Mouse (Mus musculus) E14TG2a.4 (cell line): ENCODE results near the gene Lmo7.

Experiments
- H3K27me3 ChIP-seq: 2 replicates; pipeline ENCODE4 v1.6.1; 2014; ENCODE audit warnings: low read length, control low read depth; ENCODE audit not compliant: insufficient read depth
- H3K36me3 ChIP-seq: 2 replicates; pipeline ENCODE4 v1.6.1; 2014; ENCODE audit warnings: low read length, control low read depth; ENCODE audit not compliant: insufficient read depth
- H3K4me1 ChIP-seq: replicated peaks from 2 replicates; pipeline ENCODE4 v1.6.1; 2014; ENCODE audit warnings: low read depth, low read length, control low read depth
- H3K4me3 ChIP-seq: replicated peaks from 2 replicates; pipeline ENCODE4 v1.5.1; 2014; ENCODE audit warnings: mild to moderate bottlenecking, low read length
- H3K9me3 ChIP-seq: 2 replicates; pipeline ENCODE4 v1.6.1; 2014; ENCODE audit warnings: low read length, control low read depth
- CTCF ChIP-seq: conservative IDR thresholded peaks from 2 replicates; pipeline ENCODE4 v1.5.1; 2014; ENCODE audit warnings: low read length
- NANOG ChIP-seq: IDR thresholded peaks from 2 replicates; pipeline ENCODE4 v1.6.1; 2014; ENCODE audit warnings: borderline replicate concordance, low read length, mixed read lengths
- POU5F1 ChIP-seq: IDR thresholded peaks from 2 replicates; pipeline ENCODE4 v1.6.1; 2014; ENCODE audit warnings: low read length, borderline replicate concordance

Gene Lmo7

GRCm38 (mm10) chr14:101729237-101729971 lies at the start of gene Lmo7, which contains the start of gene Gm9922:
Gene Lmo7, plus strand, starts transcription at chr14:101729957.
Gene Gm9922, minus strand, starts transcription at chr14:101729814.
- Histone ChIP-seq H3K4me1 (peaks cover 23% of the 10 kb centered on the region), H3K36me3 (no peaks in the 10 kb centered on the region), H3K9me3 (no peaks in the 10 kb centered on the region), H3K4me3 (peak within 1 kb of the TSS; percentile 88), H3K27me3 (peaks cover 35% of the 10 kb centered on the region)
- TF ChIP-seq POU5F1: no peak
- no peak for TF ChIP-seq NANOG
- no peak for TF ChIP-seq CTCF

- Histone ChIP-seq H3K27me3 (no peaks in the 10 kb centered on the region), H3K4me3 (no peak overlapping the region), H3K36me3 (peaks cover 42% of the 10 kb centered on the region), H3K4me1 (peaks cover 14% of the 10 kb centered on the region), H3K9me3 (no peaks in the 10 kb centered on the region)
- no peak for TF ChIP-seq POU5F1
- no peak for TF ChIP-seq NANOG
- TF ChIP-seq CTCF: no peak
Observed at GRCm38 (mm10) chr14:101687696-101688095, 42.1 kb upstream of the Lmo7 start.

GRCm38 (mm10) chr14:101688406-101688805 lies 41.4 kb upstream of the Lmo7 start:
- Histone ChIP-seq H3K9me3 (no peaks in the 10 kb centered on the region), H3K36me3 (peaks cover 50% of the 10 kb centered on the region), H3K27me3 (no peaks in the 10 kb centered on the region), H3K4me1 (peaks cover 7% of the 10 kb centered on the region), H3K4me3 (no peak overlapping the region)
- TF ChIP-seq POU5F1: no peak
- TF ChIP-seq NANOG: no peak
- no peak for TF ChIP-seq CTCF

GRCm38 (mm10) chr14:101704479-101704878 lies 25.3 kb upstream of the Lmo7 start:
- Histone ChIP-seq H3K4me1 (peaks cover 3% of the 10 kb centered on the region), H3K27me3 (no peaks in the 10 kb centered on the region), H3K9me3 (no peaks in the 10 kb centered on the region), H3K36me3 (no peaks in the 10 kb centered on the region), H3K4me3 (no peak overlapping the region)
- TF ChIP-seq POU5F1 (no peak), CTCF (no peak), NANOG (no peak)

DNA sequence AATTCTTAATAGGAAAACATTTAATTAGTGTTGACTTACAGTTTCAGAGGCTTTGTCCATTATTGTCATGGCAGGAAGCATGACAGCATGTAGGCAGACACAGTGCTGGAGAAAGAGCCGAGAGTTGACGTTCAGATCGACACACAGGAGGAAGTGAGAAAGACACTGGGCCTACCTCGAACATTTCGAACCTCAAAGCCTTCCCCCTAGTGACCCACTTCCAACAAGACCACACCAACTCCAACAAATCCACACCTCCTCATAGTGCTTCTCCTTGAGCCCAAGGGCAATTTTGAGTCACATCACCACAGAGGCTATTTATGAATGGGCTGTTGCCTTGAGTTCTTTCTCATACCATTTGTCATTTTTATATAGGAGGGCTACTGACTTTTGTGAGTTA lies 22.7 kb upstream of the Lmo7 start:
- H3K4me1 ChIP-seq: peaks cover 12% of the 10 kb centered on the region
- TF ChIP-seq NANOG (no peak), CTCF (no peak), POU5F1 (no peak)
- no peaks in the 10 kb centered on the region for H3K36me3 ChIP-seq
- H3K27me3 ChIP-seq: peaks cover 7% of the 10 kb centered on the region
- H3K9me3 ChIP-seq: no peaks in the 10 kb centered on the region
- H3K4me3 ChIP-seq: no peak overlapping the region

GRCm38 (mm10) chr14:101714414-101714813 lies 15.3 kb upstream of the Lmo7 start:
- H3K4me1 ChIP-seq: peaks cover 9% of the 10 kb centered on the region
- peaks cover 12% of the 10 kb centered on the region for H3K27me3 ChIP-seq
- TF ChIP-seq CTCF (no peak), NANOG (no peak), POU5F1 (no peak)

DNA sequence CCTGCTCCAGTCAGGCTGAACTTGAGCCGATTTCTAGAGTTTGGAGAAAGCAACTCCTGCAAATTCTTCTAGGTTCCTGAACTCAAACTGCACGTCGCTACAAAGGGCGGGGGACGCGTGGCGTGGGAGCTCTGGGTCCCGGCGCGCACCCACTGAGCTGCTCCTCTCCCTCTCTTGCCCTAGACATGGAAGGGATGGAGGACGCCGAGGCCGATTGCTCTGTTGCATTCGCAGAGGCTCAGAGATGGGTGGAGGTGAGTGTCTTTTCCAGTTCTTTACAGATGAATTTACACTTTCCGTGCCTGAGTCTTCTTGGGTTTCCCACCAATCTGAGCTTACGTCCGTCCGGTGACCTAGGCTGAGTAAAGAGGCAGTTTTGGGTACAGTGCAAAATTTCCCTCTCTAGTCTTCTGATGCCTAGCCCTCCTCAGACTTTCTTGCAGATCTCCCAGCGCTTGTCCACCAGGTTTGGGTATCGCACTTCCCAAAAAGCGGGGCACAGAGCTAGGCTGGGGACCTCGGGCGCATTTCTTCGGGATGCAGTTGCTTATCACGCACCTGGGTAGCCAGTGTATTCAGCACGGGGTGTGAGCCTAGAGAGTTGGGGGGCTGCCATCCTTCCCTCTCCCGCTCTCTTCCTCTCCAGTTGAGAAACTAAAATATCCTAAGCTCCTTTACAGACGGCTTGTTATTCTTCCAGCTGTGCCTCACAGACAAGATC lies 375 bp downstream of the Lmo7 start:
- Histone ChIP-seq H3K4me1 (peaks cover 23% of the 10 kb centered on the region), H3K27me3 (peaks cover 35% of the 10 kb centered on the region), H3K36me3 (no peaks in the 10 kb centered on the region), H3K4me3 (peak overlapping the region; percentile 88), H3K9me3 (no peaks in the 10 kb centered on the region)
- TF ChIP-seq POU5F1: no peak
- TF ChIP-seq NANOG: no peak
- TF ChIP-seq CTCF: no peak

More at GRCm38 (mm10) chr14:101714414-101714813, 15.3 kb upstream of the Lmo7 start:
- no peaks in the 10 kb centered on the region for H3K9me3 ChIP-seq
- no peaks in the 10 kb centered on the region for H3K36me3 ChIP-seq
- no peak overlapping the region for H3K4me3 ChIP-seq

DNA sequence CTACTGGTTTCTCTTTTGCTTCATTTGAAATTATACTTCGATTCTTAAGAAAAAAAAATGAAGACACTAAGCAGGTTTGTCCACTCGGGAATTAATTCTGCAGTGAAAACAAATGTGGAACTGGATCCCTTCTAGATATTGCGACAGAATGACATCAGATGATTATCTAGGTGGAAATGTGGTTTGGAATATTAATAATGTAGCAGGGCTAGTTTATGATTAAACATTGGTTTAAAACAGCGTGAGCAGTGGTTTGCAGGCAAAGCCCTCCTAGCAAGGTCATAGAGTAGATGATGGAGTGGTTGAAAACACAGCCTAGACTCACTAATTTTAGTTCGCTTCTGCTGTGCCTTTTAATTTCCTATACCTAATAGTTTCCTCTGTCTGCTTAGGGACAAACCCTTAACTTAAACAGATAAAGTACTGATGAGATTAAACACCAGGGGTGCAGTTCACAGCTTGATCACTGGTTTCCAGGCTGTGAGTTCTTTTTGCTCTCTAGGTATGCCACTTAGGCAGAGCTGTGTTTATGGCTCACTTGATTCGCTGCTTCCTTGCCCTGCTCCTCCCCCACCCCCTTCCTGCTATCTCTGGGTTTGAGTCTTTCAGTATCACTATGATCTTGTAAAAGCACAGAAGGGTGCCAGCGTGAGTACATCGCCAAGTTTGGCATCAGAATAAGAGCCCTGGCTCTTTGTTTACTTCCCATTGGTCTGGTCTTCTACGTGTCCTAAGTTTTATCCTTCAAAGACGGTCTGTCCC lies 4.0 kb downstream of the Lmo7 start:
- no peak for TF ChIP-seq CTCF
- no peak for TF ChIP-seq POU5F1
- TF ChIP-seq NANOG: no peak
- H3K36me3 ChIP-seq: no peaks in the 10 kb centered on the region

More for the DNA sequence above, 4.0 kb downstream of the Lmo7 start:
- no peaks in the 10 kb centered on the region for H3K9me3 ChIP-seq
- H3K27me3 ChIP-seq: peaks cover 23% of the 10 kb centered on the region
- H3K4me1 ChIP-seq: peaks cover 32% of the 10 kb centered on the region
- no peak overlapping the region for H3K4me3 ChIP-seq
